Mouse (Mus musculus) hindbrain, postnatal 0 days (tissue): ENCODE measurements around the gene Ccdc162. TPM values are rescaled to one million over a fixed set of nuclear protein-coding genes. Genes with fewer than 3 reads are reported as not detected.

Source experiments
- ATAC-seq: fragments of 200-750 bp; cut with Nextera tagmentation; 2 replicates; pipeline ENCODE4 v1.8.0; 2017; ENCODE audit warnings: mild to moderate bottlenecking, moderate TSS enrichment, moderate library complexity
- DNase-seq: peaks from one replicate; pipeline ENCODE4 v3.0.0-alpha.2; 2015; ENCODE audit warnings: low spot score
- H3K27ac ChIP-seq: fragments of 300-500 bp; sonication (generic); 2 replicates; pipeline ENCODE4 v1.5.1; 2014; ENCODE audit warnings: mild to moderate bottlenecking
- H3K27me3 ChIP-seq: fragments of 300-500 bp; sonication (generic); 2 replicates; pipeline ENCODE4 v1.6.1; 2014; ENCODE audit warnings: low read length, mixed read lengths; ENCODE audit not compliant: insufficient read depth
- H3K36me3 ChIP-seq: fragments of 300-500 bp; sonication (generic); 2 replicates; pipeline ENCODE4 v1.6.1; 2014; ENCODE audit warnings: low read length, mixed read lengths; ENCODE audit not compliant: insufficient read depth
- H3K4me1 ChIP-seq: fragments of 300-500 bp; sonication (generic); 2 replicates; pipeline ENCODE4 v1.6.1; 2014; ENCODE audit warnings: antibody characterized with exemption, low read length, mixed read lengths; ENCODE audit not compliant: insufficient read depth
- H3K4me2 ChIP-seq: fragments of 300-500 bp; sonication (generic); 2 replicates; pipeline ENCODE4 v1.6.1; 2014; ENCODE audit warnings: low read depth, mild to moderate bottlenecking, low read length, moderate library complexity, mixed read lengths
- H3K4me3 ChIP-seq: fragments of 300-500 bp; sonication (generic); 2 replicates; pipeline ENCODE4 v1.5.1; 2014; ENCODE audit warnings: low read length
- H3K9ac ChIP-seq: fragments of 300-500 bp; sonication (generic); replicated peaks from 2 replicates; pipeline ENCODE4 v1.6.1; 2014; ENCODE audit warnings: mild to moderate bottlenecking, low read length, moderate library complexity, mixed read lengths
- H3K9me3 ChIP-seq: fragments of 300-500 bp; sonication (generic); 2 replicates; pipeline ENCODE4 v1.6.1; 2016; ENCODE audit warnings: low read length, mixed read lengths
- CTCF ChIP-seq: IDR thresholded peaks from 2 replicates; pipeline ENCODE4 v1.5.1; 2016; ENCODE audit warnings: antibody characterized with exemption, control low read depth, low read depth
- WGBS: fragments of 180-500 bp; shearing (Covaris S2); extraction: QIAGEN DNeasy Blood & Tissue Kit; methylation state at CpG from one replicate; pipeline ENCODE4 v1.1.7; 2014; 5-methylcytosine and 5-hydroxymethylcytosine counted together
- polyA plus RNA-seq: library from polyadenylated mRNA; unstranded; fragments of >200 nt; fragmentation: Nextera tagmentation; extraction: Ambion mirVana; gene quantifications from 2 replicates; pipeline ENCODE4 v1.2.1, GENCODE M21; 2015
- total RNA-seq: library from RNA; depleted of rRNA; stranded (reverse); fragments of >200 nt; gene quantifications from 2 replicates; pipeline ENCODE4 v1.2.3, GENCODE M21; 2014

Ccdc162 gene
- total and polyA plus RNA-seq, 2 experiments from 2014 or later: 2.1 to 3.3 TPM

- Histone ChIP-seq H3K4me2 (no peak overlapping the region), H3K36me3 (no peaks in the 10 kb centered on the region), H3K9me3 (no peaks in the 10 kb centered on the region), H3K4me1 (no peaks in the 10 kb centered on the region), H3K9ac (no peak overlapping the region), H3K27ac (no peak overlapping the region), H3K4me3 (no peak overlapping the region), H3K27me3 (no peaks in the 10 kb centered on the region)
- 90% methylated on average over 1 of the region's 1 CpGs for WGBS
- ATAC-seq: no peak
- DNase-seq: no peak
- TF ChIP-seq CTCF: no peak
Observed at GRCm38 (mm10) chr10:41558401-41558800, 158.0 kb downstream of the Ccdc162 start.

GRCm38 (mm10) chr10:41555081-41555480, 161.4 kb downstream of the Ccdc162 start:
- Histone ChIP-seq H3K9ac (no peak overlapping the region), H3K4me3 (no peak overlapping the region), H3K36me3 (no peaks in the 10 kb centered on the region), H3K27me3 (no peaks in the 10 kb centered on the region), H3K4me2 (no peak overlapping the region), H3K4me1 (no peaks in the 10 kb centered on the region), H3K27ac (no peak overlapping the region), H3K9me3 (no peaks in the 10 kb centered on the region)
- ATAC-seq (no peak), DNase-seq (no peak)
- TF ChIP-seq CTCF: no peak
- WGBS: 81% methylated on average over 3 of the region's 3 CpGs

GRCm38 (mm10) chr10:41553711-41554110, 162.7 kb downstream of the Ccdc162 start:
- ATAC-seq (0 out of 2 replicates have a peak, but pooled peaks have one; percentile 43), DNase-seq (no peak)
- no peak overlapping the region for H3K4me2 ChIP-seq
- H3K27ac ChIP-seq: no peak overlapping the region
- H3K9me3 ChIP-seq: 0 out of 2 replicates have a peak, but pooled peaks cover 4% of the 10 kb centered on the region
- no peaks in the 10 kb centered on the region for H3K4me1 ChIP-seq
- no peak for TF ChIP-seq CTCF
- no peak overlapping the region for H3K4me3 ChIP-seq
- 64% methylated on average over 4 of the region's 4 CpGs for WGBS
- H3K9ac ChIP-seq: no peak overlapping the region
- H3K36me3 ChIP-seq: no peaks in the 10 kb centered on the region
- H3K27me3 ChIP-seq: no peaks in the 10 kb centered on the region

- Histone ChIP-seq H3K27ac (peak overlapping the region; percentile 32; the same call in 1 of the 2 replicates), H3K4me3 (no peak overlapping the region), H3K9ac (no peak overlapping the region), H3K4me1 (no peaks in the 10 kb centered on the region), H3K9me3 (0 out of 2 replicates have a peak, but pooled peaks cover 4% of the 10 kb centered on the region), H3K36me3 (no peaks in the 10 kb centered on the region), H3K27me3 (no peaks in the 10 kb centered on the region), H3K4me2 (no peak overlapping the region)
- 34% methylated on average over 14 of the region's 14 CpGs for WGBS
- no peak for TF ChIP-seq CTCF
- ATAC-seq: peak; percentile 68
- DNase-seq: peak; percentile 28
Observed at GRCm38 (mm10) chr10:41552847-41553589, 163.4 kb downstream of the Ccdc162 start.

- DNase-seq (no peak), ATAC-seq (no peak)
- no peak overlapping the region for H3K27ac ChIP-seq
- H3K4me1 ChIP-seq: no peaks in the 10 kb centered on the region
- no peak for TF ChIP-seq CTCF
- H3K27me3 ChIP-seq: no peaks in the 10 kb centered on the region
- H3K9me3 ChIP-seq: 0 out of 2 replicates have a peak, but pooled peaks cover 4% of the 10 kb centered on the region
- H3K36me3 ChIP-seq: no peaks in the 10 kb centered on the region
- H3K4me2 ChIP-seq: no peak overlapping the region
- no peak overlapping the region for H3K4me3 ChIP-seq
- no peak overlapping the region for H3K9ac ChIP-seq
- 32% methylated on average over 3 of the region's 3 CpGs for WGBS
Observed at GRCm38 (mm10) chr10:41552319-41552718, 164.1 kb downstream of the Ccdc162 start.

- TF ChIP-seq CTCF: no peak
- H3K4me1 ChIP-seq: no peaks in the 10 kb centered on the region
- ATAC-seq (no peak), DNase-seq (no peak)
- 0 out of 2 replicates have a peak, but pooled peaks cover 4% of the 10 kb centered on the region for H3K9me3 ChIP-seq
- no peak overlapping the region for H3K27ac ChIP-seq
- no peak overlapping the region for H3K9ac ChIP-seq
- no peak overlapping the region for H3K4me3 ChIP-seq
- H3K4me2 ChIP-seq: no peak overlapping the region
- WGBS: 86% methylated on average over 7 of the region's 7 CpGs
- no peaks in the 10 kb centered on the region for H3K36me3 ChIP-seq
- no peaks in the 10 kb centered on the region for H3K27me3 ChIP-seq
Observed at GRCm38 (mm10) chr10:41550711-41551110, 165.7 kb downstream of the Ccdc162 start.
